Mouse (Mus musculus) intestine, postnatal 0 days (tissue): ENCODE data around the gene Elmo1. TPM values are rescaled to one million over a fixed set of nuclear protein-coding genes. Genes with fewer than 3 reads are reported as not detected.

ENCODE experiments used
- ATAC-seq: fragments of 200-750 bp; cut with Nextera tagmentation; 2 replicates; pipeline ENCODE4 v1.8.0; 2017; ENCODE audit warnings: mild to moderate bottlenecking, moderate TSS enrichment, moderate library complexity
- H3K27ac ChIP-seq: fragments of 300-500 bp; sonication (generic); 2 replicates; pipeline ENCODE4 v1.5.1; 2014; ENCODE audit warnings: mild to moderate bottlenecking, low read depth, low read length, moderate library complexity
- H3K27me3 ChIP-seq: fragments of 300-500 bp; sonication (generic); replicated peaks from 2 replicates; pipeline ENCODE4 v1.6.1; 2014; ENCODE audit warnings: low read length, mixed read lengths; ENCODE audit not compliant: control insufficient read depth, insufficient read depth
- H3K36me3 ChIP-seq: fragments of 300-500 bp; sonication (generic); 2 replicates; pipeline ENCODE4 v1.6.1; 2014; ENCODE audit warnings: mild to moderate bottlenecking, moderate library complexity; ENCODE audit not compliant: control insufficient read depth, insufficient read depth
- H3K4me1 ChIP-seq: fragments of 300-500 bp; sonication (generic); replicated peaks from 2 replicates; pipeline ENCODE4 v1.6.1; 2014; ENCODE audit warnings: antibody characterized with exemption, low read length, mixed read lengths; ENCODE audit not compliant: control insufficient read depth, insufficient read depth
- H3K4me2 ChIP-seq: fragments of 300-500 bp; sonication (generic); replicated peaks from 2 replicates; pipeline ENCODE4 v1.6.1; 2014; ENCODE audit warnings: low read depth, mild to moderate bottlenecking, moderate library complexity
- H3K4me3 ChIP-seq: fragments of 300-500 bp; sonication (generic); 2 replicates; pipeline ENCODE4 v1.5.1; 2014; ENCODE audit warnings: low read depth, low read length
- H3K9ac ChIP-seq: fragments of 300-500 bp; sonication (generic); 2 replicates; pipeline ENCODE4 v1.6.1; 2014; ENCODE audit warnings: mild to moderate bottlenecking, low read depth, low read length
- H3K9me3 ChIP-seq: fragments of 300-500 bp; sonication (generic); 2 replicates; pipeline ENCODE4 v1.6.1; 2016; ENCODE audit warnings: mixed run types; ENCODE audit not compliant: control insufficient read depth
- CTCF ChIP-seq: sonication (generic); IDR thresholded peaks from 2 replicates; pipeline ENCODE4 v1.5.1; 2016; ENCODE audit warnings: low read depth, mild to moderate bottlenecking, control low read depth, antibody characterized with exemption, moderate library complexity
- WGBS: fragments of 180-500 bp; shearing (Covaris S2); extraction: QIAGEN DNeasy Blood & Tissue Kit; methylation state at CpG from one replicate; pipeline ENCODE4 v1.1.7; 2014; 5-methylcytosine and 5-hydroxymethylcytosine counted together
- polyA plus RNA-seq: library from polyadenylated mRNA; unstranded; fragments of >200 nt; fragmentation: Nextera tagmentation; extraction: Ambion mirVana; gene quantifications from 2 replicates; pipeline ENCODE4 v1.2.1, GENCODE M21; 2015

The Elmo1 gene
- polyA plus RNA-seq, 1 experiment from 2014 or later: 8.2 TPM

GRCm38 (mm10) chr13:20108956-20109355 is 18.6 kb downstream of the Elmo1 start:
- Histone ChIP-seq H3K4me2 (no peak overlapping the region), H3K4me3 (no peak overlapping the region), H3K27ac (no peak overlapping the region), H3K9ac (no peak overlapping the region), H3K9me3 (no peaks in the 10 kb centered on the region), H3K27me3 (no peaks in the 10 kb centered on the region), H3K4me1 (no peaks in the 10 kb centered on the region), H3K36me3 (no peaks in the 10 kb centered on the region)
- 64% methylated on average over 10 of the region's 10 CpGs for WGBS
- no peak for ATAC-seq
- no peak for TF ChIP-seq CTCF

GRCm38 (mm10) chr13:20109446-20109845 is 19.1 kb downstream of the Elmo1 start:
- no peak for ATAC-seq
- no peak overlapping the region for H3K4me3 ChIP-seq
- no peak overlapping the region for H3K4me2 ChIP-seq
- no peaks in the 10 kb centered on the region for H3K4me1 ChIP-seq
- H3K27me3 ChIP-seq: no peaks in the 10 kb centered on the region
- H3K27ac ChIP-seq: no peak overlapping the region
- WGBS: 58% methylated on average over 2 of the region's 2 CpGs
- H3K36me3 ChIP-seq: no peaks in the 10 kb centered on the region
- H3K9me3 ChIP-seq: no peaks in the 10 kb centered on the region
- H3K9ac ChIP-seq: no peak overlapping the region
- no peak for TF ChIP-seq CTCF

GRCm38 (mm10) chr13:20109987-20110680 is 19.7 kb downstream of the Elmo1 start:
- Histone ChIP-seq H3K4me2 (no peak overlapping the region), H3K36me3 (no peaks in the 10 kb centered on the region), H3K27me3 (no peaks in the 10 kb centered on the region), H3K4me1 (no peaks in the 10 kb centered on the region; the same call in 1 of the 2 replicates), H3K27ac (no peak overlapping the region), H3K4me3 (no peak overlapping the region), H3K9me3 (no peaks in the 10 kb centered on the region), H3K9ac (no peak overlapping the region)
- ATAC-seq: no peak
- no peak for TF ChIP-seq CTCF
- 68% methylated on average over 11 of the region's 11 CpGs for WGBS

- Histone ChIP-seq H3K36me3 (no peaks in the 10 kb centered on the region), H3K9ac (no peak overlapping the region), H3K4me1 (peaks cover 5% of the 10 kb centered on the region; the same call in 1 of the 2 replicates), H3K27ac (no peak overlapping the region), H3K4me3 (no peak overlapping the region), H3K9me3 (no peaks in the 10 kb centered on the region), H3K27me3 (no peaks in the 10 kb centered on the region), H3K4me2 (no peak overlapping the region)
- WGBS: 42% methylated on average over 2 of the region's 2 CpGs
- no peak for TF ChIP-seq CTCF
- 0 out of 2 replicates have a peak, but pooled peaks have one; percentile 33 for ATAC-seq
Measured at GRCm38 (mm10) chr13:20111256-20111800, 20.9 kb downstream of the Elmo1 start.

- WGBS: 43% methylated on average over 9 of the region's 9 CpGs
- ATAC-seq: peak; percentile 24; the same call in 1 of the 2 replicates
Measured at GRCm38 (mm10) chr13:20115131-20115907, 24.9 kb downstream of the Elmo1 start.

GRCm38 (mm10) chr13:20116019-20116418 is 25.6 kb downstream of the Elmo1 start:
- no peak for TF ChIP-seq CTCF
- ATAC-seq: no peak
- H3K27ac ChIP-seq: no peak overlapping the region
- H3K36me3 ChIP-seq: no peaks in the 10 kb centered on the region
- 58% methylated on average over 6 of the region's 6 CpGs for WGBS
- H3K27me3 ChIP-seq: no peaks in the 10 kb centered on the region
- H3K4me2 ChIP-seq: 0 out of 2 replicates have a peak overlapping the region, but pooled peaks have one; percentile 3
- no peak overlapping the region for H3K4me3 ChIP-seq
- H3K9ac ChIP-seq: no peak overlapping the region
- no peaks in the 10 kb centered on the region for H3K9me3 ChIP-seq
- peaks cover 14% of the 10 kb centered on the region; the same call in 1 of the 2 replicates for H3K4me1 ChIP-seq

More at GRCm38 (mm10) chr13:20115131-20115907, 24.9 kb downstream of the Elmo1 start:
- Histone ChIP-seq H3K27ac (no peak overlapping the region), H3K9me3 (no peaks in the 10 kb centered on the region), H3K9ac (no peak overlapping the region), H3K4me3 (no peak overlapping the region), H3K4me2 (no peak overlapping the region), H3K36me3 (no peaks in the 10 kb centered on the region), H3K27me3 (no peaks in the 10 kb centered on the region), H3K4me1 (peaks cover 10% of the 10 kb centered on the region; the same call in 1 of the 2 replicates)
- peak; percentile 24; the same call in 1 of the 2 replicates for TF ChIP-seq CTCF
